Mouse (Mus musculus): ENCODE results near the gene Olfr911-ps1. TPM values are rescaled to one million over a fixed set of nuclear protein-coding genes. Genes with fewer than 3 reads are reported as not detected.

Olfr911-ps1 gene
- polyA plus RNA-seq (2011; ENCODE audit: insufficient read depth, insufficient read length, low read depth, missing spikeins) = not detected in 2 replicates

- H3K4me1 ChIP-seq (ENCODE audit: control insufficient read depth, insufficient read depth, low read length) = no peaks in the 10 kb centered on the region
- TF ChIP-seq EP300 (IDR thresholded peaks at IDR 0.05; ENCODE audit: insufficient read depth, low read depth, low read length) (no peak), CTCF (IDR thresholded peaks at IDR 0.05; ENCODE audit: low read depth, low read length) (no peak), POLR2A (IDR thresholded peaks at IDR 0.05; ENCODE audit: insufficient read depth, low read length) (no peak)
- H3K9me3 ChIP-seq (replicated peaks; ENCODE audit: control insufficient read depth, insufficient read depth, low read length, poor library complexity, severe bottlenecking) = no peaks in the 10 kb centered on the region
- H3K36me3 ChIP-seq (ENCODE audit: control insufficient read depth, insufficient read depth, low read length, poor library complexity, severe bottlenecking) = no peaks in the 10 kb centered on the region
- no peak within 1 kb of the TSS for H3K27ac ChIP-seq (ENCODE audit: insufficient read depth, low read length)
- H3K27me3 ChIP-seq (ENCODE audit: control insufficient read depth, insufficient read depth, low read length, poor library complexity, severe bottlenecking) = no peaks in the 10 kb centered on the region
- H3K9ac ChIP-seq (ENCODE audit: low read depth, poor library complexity, severe bottlenecking) = no peak within 1 kb of the TSS
- H3K4me3 ChIP-seq (ENCODE audit: low read depth, low read length) = no peak within 1 kb of the TSS
Observed at GRCm38 (mm10) chr9:38521280-38521679, at the start of gene Olfr911-ps1. TSS of gene Olfr911-ps1 (plus strand) at chr9:38521580.

DNA sequence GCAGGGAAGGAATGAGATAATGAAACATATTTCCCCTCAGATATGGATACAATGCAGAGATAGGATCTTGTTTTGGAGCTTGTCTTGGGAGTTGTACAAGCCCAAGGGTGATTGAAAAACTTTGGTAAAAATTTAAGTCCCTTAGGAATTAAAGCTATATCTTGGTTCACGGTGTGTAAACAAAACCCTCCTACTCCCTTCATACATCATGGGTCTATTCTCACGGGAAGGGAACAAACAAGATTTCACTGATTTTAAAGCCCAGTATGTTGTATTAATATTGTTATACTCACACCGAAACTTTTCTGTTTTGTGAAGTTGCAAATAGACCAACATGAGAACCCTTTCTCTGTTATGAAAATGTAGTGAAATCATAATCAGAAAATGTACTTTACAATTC is 34.6 kb upstream of the Olfr911-ps1 start, which contains the start of gene Olfr906:
Gene Olfr906, plus strand, starts transcription at position 301 of the 400 bp plus-strand sequence.
- Histone ChIP-seq H3K36me3 (ENCODE audit: control insufficient read depth, insufficient read depth, low read length, poor library complexity, severe bottlenecking) (no peaks in the 10 kb centered on the region), H3K4me3 (ENCODE audit: low read depth, low read length) (no peak within 1 kb of the TSS), H3K4me1 (ENCODE audit: control insufficient read depth, insufficient read depth, low read length) (no peaks in the 10 kb centered on the region), H3K9me3 (replicated peaks; ENCODE audit: control insufficient read depth, insufficient read depth, low read length, poor library complexity, severe bottlenecking) (no peaks in the 10 kb centered on the region), H3K27ac (ENCODE audit: insufficient read depth, low read length) (no peak within 1 kb of the TSS), H3K27me3 (ENCODE audit: control insufficient read depth, insufficient read depth, low read length, poor library complexity, severe bottlenecking) (no peaks in the 10 kb centered on the region), H3K9ac (ENCODE audit: low read depth, poor library complexity, severe bottlenecking) (no peak within 1 kb of the TSS)
- no peak for TF ChIP-seq CTCF (IDR thresholded peaks at IDR 0.05; ENCODE audit: low read depth, low read length)
- TF ChIP-seq POLR2A (IDR thresholded peaks at IDR 0.05; ENCODE audit: insufficient read depth, low read length) = no peak
- no peak for TF ChIP-seq EP300 (IDR thresholded peaks at IDR 0.05; ENCODE audit: insufficient read depth, low read depth, low read length)

- Histone ChIP-seq H3K27ac (ENCODE audit: insufficient read depth, low read length) (no peak within 1 kb of the TSS), H3K36me3 (ENCODE audit: control insufficient read depth, insufficient read depth, low read length, poor library complexity, severe bottlenecking) (no peaks in the 10 kb centered on the region), H3K9me3 (replicated peaks; ENCODE audit: control insufficient read depth, insufficient read depth, low read length, poor library complexity, severe bottlenecking) (no peaks in the 10 kb centered on the region), H3K9ac (ENCODE audit: low read depth, poor library complexity, severe bottlenecking) (no peak within 1 kb of the TSS), H3K27me3 (ENCODE audit: control insufficient read depth, insufficient read depth, low read length, poor library complexity, severe bottlenecking) (no peaks in the 10 kb centered on the region), H3K4me1 (ENCODE audit: control insufficient read depth, insufficient read depth, low read length) (no peaks in the 10 kb centered on the region), H3K4me3 (ENCODE audit: low read depth, low read length) (no peak within 1 kb of the TSS)
- TF ChIP-seq CTCF (IDR thresholded peaks at IDR 0.05; ENCODE audit: low read depth, low read length) (no peak), POLR2A (IDR thresholded peaks at IDR 0.05; ENCODE audit: insufficient read depth, low read length) (no peak), EP300 (IDR thresholded peaks at IDR 0.05; ENCODE audit: insufficient read depth, low read depth, low read length) (no peak)
Observed at GRCm38 (mm10) chr9:38495501-38495900, 25.9 kb upstream of the Olfr911-ps1 start, which contains the start of gene Olfr907. TSS of gene Olfr907 (plus strand) at chr9:38495801.

GRCm38 (mm10) chr9:38512353-38512752 is 9.0 kb upstream of the Olfr911-ps1 start:
- TF ChIP-seq EP300 (IDR thresholded peaks at IDR 0.05; ENCODE audit: insufficient read depth, low read depth, low read length) = no peak

DNA sequence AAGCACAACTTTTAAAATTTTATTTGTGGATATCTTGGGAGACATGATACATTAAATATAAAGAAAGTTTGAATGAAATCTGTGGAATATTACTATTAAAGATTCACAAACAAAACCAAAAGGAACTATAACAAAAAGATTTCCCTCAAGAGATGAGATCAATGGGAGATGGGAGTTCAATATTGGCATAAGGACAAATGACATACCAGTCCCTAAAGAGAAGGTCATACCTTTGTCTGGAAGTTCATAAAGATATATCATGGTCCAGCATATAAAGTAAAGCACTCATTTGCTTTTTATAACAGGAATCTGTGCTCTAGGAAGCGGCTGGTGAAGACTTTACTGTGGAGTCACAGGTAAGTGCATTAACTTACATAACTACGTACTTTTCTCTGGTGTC is 16.2 kb downstream of the Olfr911-ps1 start, which contains the start of gene Olfr910:
Gene Olfr910, plus strand, starts transcription at position 301 of the 400 bp plus-strand sequence.
- no peak within 1 kb of the TSS for H3K4me3 ChIP-seq (ENCODE audit: low read depth, low read length)
- no peaks in the 10 kb centered on the region for H3K36me3 ChIP-seq (ENCODE audit: control insufficient read depth, insufficient read depth, low read length, poor library complexity, severe bottlenecking)
- H3K9me3 ChIP-seq (replicated peaks; ENCODE audit: control insufficient read depth, insufficient read depth, low read length, poor library complexity, severe bottlenecking) = 0 out of 2 replicates have a peak, but pooled peaks cover 3% of the 10 kb centered on the region
- no peak within 1 kb of the TSS for H3K9ac ChIP-seq (ENCODE audit: low read depth, poor library complexity, severe bottlenecking)
- TF ChIP-seq EP300 (IDR thresholded peaks at IDR 0.05; ENCODE audit: insufficient read depth, low read depth, low read length) = no peak
- TF ChIP-seq CTCF (IDR thresholded peaks at IDR 0.05; ENCODE audit: low read depth, low read length) = no peak
- TF ChIP-seq POLR2A (IDR thresholded peaks at IDR 0.05; ENCODE audit: insufficient read depth, low read length) = no peak
- H3K4me1 ChIP-seq (ENCODE audit: control insufficient read depth, insufficient read depth, low read length) = no peaks in the 10 kb centered on the region
- H3K27me3 ChIP-seq (ENCODE audit: control insufficient read depth, insufficient read depth, low read length, poor library complexity, severe bottlenecking) = no peaks in the 10 kb centered on the region
- H3K27ac ChIP-seq (ENCODE audit: insufficient read depth, low read length) = no peak within 1 kb of the TSS

More at GRCm38 (mm10) chr9:38512353-38512752, 9.0 kb upstream of the Olfr911-ps1 start:
- no peaks in the 10 kb centered on the region for H3K36me3 ChIP-seq (ENCODE audit: control insufficient read depth, insufficient read depth, low read length, poor library complexity, severe bottlenecking)
- H3K27me3 ChIP-seq (ENCODE audit: control insufficient read depth, insufficient read depth, low read length, poor library complexity, severe bottlenecking) = no peaks in the 10 kb centered on the region
- H3K4me1 ChIP-seq (ENCODE audit: control insufficient read depth, insufficient read depth, low read length) = no peaks in the 10 kb centered on the region
- H3K9ac ChIP-seq (ENCODE audit: low read depth, poor library complexity, severe bottlenecking) = no peak overlapping the region
- H3K4me3 ChIP-seq (ENCODE audit: low read depth, low read length) = no peak overlapping the region
- no peak overlapping the region for H3K27ac ChIP-seq (ENCODE audit: insufficient read depth, low read length)
- H3K9me3 ChIP-seq (replicated peaks; ENCODE audit: control insufficient read depth, insufficient read depth, low read length, poor library complexity, severe bottlenecking) = no peaks in the 10 kb centered on the region

Other genes starting within 250 kb of the Olfr911-ps1 start
- gene Olfr896-ps1, start 230.5 kb upstream of the Olfr911-ps1 start, polyA plus RNA-seq (2011; ENCODE audit: insufficient read depth, insufficient read length, low read depth, missing spikeins) = not detected in 2 replicates
- not detected in 2 replicates for gene Olfr25, start 192.5 kb upstream of the Olfr911-ps1 start, polyA plus RNA-seq (2011; ENCODE audit: insufficient read depth, insufficient read length, low read depth, missing spikeins)
- 0.15 TPM in 1 of 2 replicates, not detected in the other for gene Olfr898, start 173.2 kb upstream of the Olfr911-ps1 start, polyA plus RNA-seq (2011; ENCODE audit: insufficient read depth, insufficient read length, low read depth, missing spikeins)
- not detected in 2 replicates for gene Olfr250, start 154.7 kb upstream of the Olfr911-ps1 start, polyA plus RNA-seq (2011; ENCODE audit: insufficient read depth, insufficient read length, low read depth, missing spikeins)
- not detected in 2 replicates for gene Olfr251, start 144.5 kb upstream of the Olfr911-ps1 start, polyA plus RNA-seq (2011; ENCODE audit: insufficient read depth, insufficient read length, low read depth, missing spikeins)
- not detected in 2 replicates for gene Olfr147, start 119.9 kb upstream of the Olfr911-ps1 start, polyA plus RNA-seq (2011; ENCODE audit: insufficient read depth, insufficient read length, low read depth, missing spikeins)
- gene Olfr901, start 92.1 kb upstream of the Olfr911-ps1 start, polyA plus RNA-seq (2011; ENCODE audit: insufficient read depth, insufficient read length, low read depth, missing spikeins) = not detected in 2 replicates
- gene Olfr902, start 73.9 kb upstream of the Olfr911-ps1 start, polyA plus RNA-seq (2011; ENCODE audit: insufficient read depth, insufficient read length, low read depth, missing spikeins) = not detected in 2 replicates
- gene Olfr904, start 58.4 kb upstream of the Olfr911-ps1 start, polyA plus RNA-seq (2011; ENCODE audit: insufficient read depth, insufficient read length, low read depth, missing spikeins) = not detected in 2 replicates
- 0.41 and 0.49 TPM in 2 replicates for gene Olfr905, start 50.5 kb upstream of the Olfr911-ps1 start, polyA plus RNA-seq (2011; ENCODE audit: insufficient read depth, insufficient read length, low read depth, missing spikeins)
- not detected in 2 replicates for gene Olfr906, start 34.5 kb upstream of the Olfr911-ps1 start, polyA plus RNA-seq (2011; ENCODE audit: insufficient read depth, insufficient read length, low read depth, missing spikeins)
- not detected in 2 replicates for gene Olfr907, start 25.8 kb upstream of the Olfr911-ps1 start, polyA plus RNA-seq (2011; ENCODE audit: insufficient read depth, insufficient read length, low read depth, missing spikeins)
- gene Olfr910, start 16.3 kb downstream of the Olfr911-ps1 start, polyA plus RNA-seq (2011; ENCODE audit: insufficient read depth, insufficient read length, low read depth, missing spikeins) = not detected in 2 replicates
- gene Olfr912, start 58.6 kb downstream of the Olfr911-ps1 start, polyA plus RNA-seq (2011; ENCODE audit: insufficient read depth, insufficient read length, low read depth, missing spikeins) = 0.13 and 0.21 TPM in 2 replicates
- not detected in 2 replicates for gene Olfr913, start 71.2 kb downstream of the Olfr911-ps1 start, polyA plus RNA-seq (2011; ENCODE audit: insufficient read depth, insufficient read length, low read depth, missing spikeins)
- gene Olfr914, start 83.5 kb downstream of the Olfr911-ps1 start, polyA plus RNA-seq (2011; ENCODE audit: insufficient read depth, insufficient read length, low read depth, missing spikeins) = not detected in 2 replicates
- gene Olfr916, start 138.3 kb downstream of the Olfr911-ps1 start, polyA plus RNA-seq (2011; ENCODE audit: insufficient read depth, insufficient read length, low read depth, missing spikeins) = not detected in 2 replicates
- not detected in 2 replicates for gene Olfr917, start 144.3 kb downstream of the Olfr911-ps1 start, polyA plus RNA-seq (2011; ENCODE audit: insufficient read depth, insufficient read length, low read depth, missing spikeins)
- gene Olfr918, start 153.0 kb downstream of the Olfr911-ps1 start, polyA plus RNA-seq (2011; ENCODE audit: insufficient read depth, insufficient read length, low read depth, missing spikeins) = not detected in 2 replicates
- gene Olfr919, start 182.1 kb downstream of the Olfr911-ps1 start, polyA plus RNA-seq (2011; ENCODE audit: insufficient read depth, insufficient read length, low read depth, missing spikeins) = not detected in 2 replicates
- gene Vwa5a, start 196.7 kb downstream of the Olfr911-ps1 start, polyA plus RNA-seq (2011; ENCODE audit: insufficient read depth, insufficient read length, low read depth, missing spikeins) = 72.4 and 74.2 TPM in 2 replicates
- gene Olfr920, start 230.7 kb downstream of the Olfr911-ps1 start, polyA plus RNA-seq (2011; ENCODE audit: insufficient read depth, insufficient read length, low read depth, missing spikeins) = 0.37 and 0.43 TPM in 2 replicates